Comparison of ENCODE assay signal across 13 mouse cellular contexts in genomic region chr17:43251249-43252125, GRCm38 (mm10). TPM values are rescaled to one million over a fixed set of nuclear protein-coding genes. Genes with fewer than 3 reads are reported as not detected.
DNase-seq lines count a peak whose midpoint lies in the region; ATAC-seq lines count a peak whose summit lies in the region.
"Had no signal": no experiment of that assay in that cellular context is flagged by ENCODE, and none has a peak within 500 bp of the region (broad histone marks: within the 10 kb centered on the region; RNA-seq: fewer than 3 reads in every experiment).

No protein-coding gene starts in this region.

- H3K9me3 ChIP-seq in kidney, embryonic 15.5 days (replicated peaks): no peaks in the 10 kb centered on the region
- H3K9me3 ChIP-seq in kidney, embryonic 16.5 days (ENCODE audit: low read length): no peaks in the 10 kb centered on the region

- H3K4me1 ChIP-seq in kidney, embryonic 15.5 days: peaks cover 27% of the 10 kb centered on the region
- H3K4me1 ChIP-seq in kidney, embryonic 16.5 days (ENCODE audit: insufficient read depth, low read length): peaks cover 25% of the 10 kb centered on the region

- H3K4me3 ChIP-seq in kidney, embryonic 15.5 days (replicated peaks): no peak overlapping the region
- no peak overlapping the region for H3K4me3 ChIP-seq in kidney, embryonic 16.5 days (ENCODE audit: low read length)

- no peak overlapping the region for H3K4me2 ChIP-seq in kidney, embryonic 15.5 days
- no peak overlapping the region for H3K4me2 ChIP-seq in kidney, embryonic 16.5 days (replicated peaks; ENCODE audit: low read depth, low read length)

- peak overlapping the region; percentile 42 for H3K27ac ChIP-seq in kidney, embryonic 15.5 days
- H3K27ac ChIP-seq in kidney, embryonic 16.5 days (ENCODE audit: low read length): no peak overlapping the region
- H3K27ac ChIP-seq: macrophage had no signal

- no peaks in the 10 kb centered on the region for H3K27me3 ChIP-seq in kidney, embryonic 15.5 days
- H3K27me3 ChIP-seq in kidney, embryonic 16.5 days (ENCODE audit: insufficient read depth, low read length): no peaks in the 10 kb centered on the region

- ATAC-seq in kidney, embryonic 15.5 days (replicated peaks; ENCODE audit: low FRiP score): no peak
- ATAC-seq in kidney, embryonic 16.5 days (ENCODE audit: low FRiP score, low TSS enrichment): no peak

- H3K36me3 ChIP-seq in kidney, embryonic 15.5 days: no peaks in the 10 kb centered on the region
- H3K36me3 ChIP-seq in kidney, embryonic 16.5 days (ENCODE audit: insufficient read depth, low read length): no peaks in the 10 kb centered on the region

- H3K9ac ChIP-seq in kidney, embryonic 15.5 days: no peak overlapping the region
- H3K9ac ChIP-seq in kidney, embryonic 16.5 days (replicated peaks; ENCODE audit: low read length): no peak overlapping the region

- 59% methylated on average over 5 of the region's 5 CpGs for WGBS in kidney, embryonic 15.5 days
- WGBS in kidney, embryonic 16.5 days: 54% methylated on average over 5 of the region's 5 CpGs

- DNase-seq in urinary bladder, adult 18-20 months (ENCODE audit: low spot score in 2 of 2): peak; percentile 28 to 32
- DNase-seq in urinary bladder, postnatal 10 days (ENCODE audit: low spot score): no peak
- peak; percentile 59 to 60 for DNase-seq in heart, adult 9 months (ENCODE audit: low spot score in 2 of 2)
- peak; percentile 30 for DNase-seq in urinary bladder, postnatal 36 days (ENCODE audit: low spot score in 2 of 2)
- no peak for DNase-seq in cerebellum, adult 11-12 months
- DNase-seq in lung, postnatal 14 days: no peak
- DNase-seq: thymus, postnatal 4 days had no signal

RNA-seq across cellular contexts. Expression of gene Adgrf1, which starts 18.6 kb away (rescaled TPM):
- 0.16 and 0.42 TPM in 2 replicates for polyA plus RNA-seq in kidney, embryonic 15.5 days (2015; fragmentation: Nextera tagmentation; extraction: Ambion mirVana)
- 0.54 and 1.2 TPM in 2 replicates for polyA plus RNA-seq in kidney, embryonic 16.5 days (2015; fragmentation: Nextera tagmentation; extraction: Ambion mirVana)
- polyA plus RNA-seq: forebrain, embryonic 11.5 days; hindbrain, embryonic 11.5 days; spleen, adult 2 months had no signal

Comparison
In these comparisons a context has a peak if more than half of its experiments do, and no peak if none do; other contexts are left out.
1. DNase-seq: peak in urinary bladder, adult 18-20 months (2 of 2), heart, adult 9 months (2 of 2) and urinary bladder, postnatal 36 days (2 of 2); none in urinary bladder, postnatal 10 days (single experiment), cerebellum, adult 11-12 months (single experiment) and lung, postnatal 14 days (single experiment).